Mouse (Mus musculus) T-helper 2 cell (primary cell): ENCODE data around the gene Tmc6.

Experiments
- in situ Hi-C: fragments of 300-600 bp; cut with MboI, MseI; formaldehyde crosslinking; loops from one replicate; pipeline ENCODE4 v1.15.1; 2025; ENCODE audit warnings: high pct_unique_total_duplicates

The Tmc6 gene

GRCm38 (mm10) chr11:117781993-117782704 lies at the start of gene Tmc6, which contains the start of gene Tmc8:
Gene Tmc6, minus strand, starts transcription at chr11:117782198.
Gene Tmc8, plus strand, starts transcription at chr11:117782076.
- in situ Hi-C loops: no loop called here

- in situ Hi-C loops: no loop called here
Measured at GRCm38 (mm10) chr11:117830401-117830800, 48.4 kb upstream of the Tmc6 start.

GRCm38 (mm10) chr11:117829671-117830215 lies 47.7 kb upstream of the Tmc6 start:
- in situ Hi-C loops: no loop called here

- in situ Hi-C loops: no loop called here
Measured at GRCm38 (mm10) chr11:117828888-117829604, 47.0 kb upstream of the Tmc6 start.

- in situ Hi-C loops: no loop called here
Measured at GRCm38 (mm10) chr11:117828149-117828887, 46.3 kb upstream of the Tmc6 start.

GRCm38 (mm10) chr11:117827386-117827785 lies 45.4 kb upstream of the Tmc6 start:
- in situ Hi-C loops: no loop called here

- in situ Hi-C loops: no loop called here
Measured at GRCm38 (mm10) chr11:117826916-117827315, 44.9 kb upstream of the Tmc6 start.

GRCm38 (mm10) chr11:117826164-117826563 lies 44.2 kb upstream of the Tmc6 start:
- in situ Hi-C loops: no loop called here

- in situ Hi-C loops: no loop called here
Measured at GRCm38 (mm10) chr11:117825333-117826101, 43.5 kb upstream of the Tmc6 start, which contains the start of the genes Afmid and Tk1. Gene Afmid, plus strand, starts transcription at chr11:117825924. Gene Tk1, minus strand, starts transcription at chr11:117826092.

- in situ Hi-C loops: loop anchor here (5.0 to 25.0 kb wide), 2 partner anchors 72 to 1437 kb away; no protein-coding TSS in a partner anchor
Measured at GRCm38 (mm10) chr11:117824060-117824969, 42.3 kb upstream of the Tmc6 start.

GRCm38 (mm10) chr11:117823411-117823810 lies 41.4 kb upstream of the Tmc6 start:
- in situ Hi-C loops: loop anchor here (5.0 to 25.0 kb wide), 2 partner anchors 71 to 1436 kb away; no protein-coding TSS in a partner anchor

- in situ Hi-C loops: loop anchor here (5.0 to 25.0 kb wide), 2 partner anchors 70 to 1435 kb away; no protein-coding TSS in a partner anchor
Measured at GRCm38 (mm10) chr11:117822728-117823241, 40.8 kb upstream of the Tmc6 start.

- in situ Hi-C loops: loop anchor here (5.0 to 25.0 kb wide), 2 partner anchors 70 to 1435 kb away; no protein-coding TSS in a partner anchor
Measured at GRCm38 (mm10) chr11:117821868-117822267, 39.9 kb upstream of the Tmc6 start.

- in situ Hi-C loops: loop anchor here (5.0 to 25.0 kb wide), 2 partner anchors 68 to 1433 kb away; no protein-coding TSS in a partner anchor
Measured at GRCm38 (mm10) chr11:117820173-117820572, 38.2 kb upstream of the Tmc6 start.

- in situ Hi-C loops: loop anchor here (25.0 kb wide), 1 partner anchor 1432 kb away; no protein-coding TSS in a partner anchor
Measured at GRCm38 (mm10) chr11:117819095-117819494, 37.1 kb upstream of the Tmc6 start.

GRCm38 (mm10) chr11:117816389-117816996 lies 34.5 kb upstream of the Tmc6 start:
- in situ Hi-C loops: loop anchor here (25.0 kb wide), 1 partner anchor 1429 kb away; no protein-coding TSS in a partner anchor

- in situ Hi-C loops: loop anchor here (25.0 kb wide), 1 partner anchor 1429 kb away; no protein-coding TSS in a partner anchor
Measured at GRCm38 (mm10) chr11:117815850-117816249, 33.9 kb upstream of the Tmc6 start.

GRCm38 (mm10) chr11:117814704-117815366 lies 32.8 kb upstream of the Tmc6 start:
- in situ Hi-C loops: loop anchor here (25.0 kb wide), 1 partner anchor 1428 kb away; no protein-coding TSS in a partner anchor
